Mouse (Mus musculus) hindbrain, postnatal 0 days (tissue): Measurements from ENCODE around the gene Gria4. TPM values are rescaled to one million over a fixed set of nuclear protein-coding genes. Genes with fewer than 3 reads are reported as not detected.

Experiments
- ATAC-seq: fragments of 200-750 bp; cut with Nextera tagmentation; 2 replicates; pipeline ENCODE4 v1.8.0; 2017; ENCODE audit warnings: mild to moderate bottlenecking, moderate TSS enrichment, moderate library complexity
- DNase-seq: peaks from one replicate; pipeline ENCODE4 v3.0.0-alpha.2; 2015; ENCODE audit warnings: low spot score
- H3K27ac ChIP-seq: fragments of 300-500 bp; sonication (generic); 2 replicates; pipeline ENCODE4 v1.5.1; 2014; ENCODE audit warnings: mild to moderate bottlenecking
- H3K27me3 ChIP-seq: fragments of 300-500 bp; sonication (generic); 2 replicates; pipeline ENCODE4 v1.6.1; 2014; ENCODE audit warnings: low read length, mixed read lengths; ENCODE audit not compliant: insufficient read depth
- H3K36me3 ChIP-seq: fragments of 300-500 bp; sonication (generic); 2 replicates; pipeline ENCODE4 v1.6.1; 2014; ENCODE audit warnings: low read length, mixed read lengths; ENCODE audit not compliant: insufficient read depth
- H3K4me1 ChIP-seq: fragments of 300-500 bp; sonication (generic); 2 replicates; pipeline ENCODE4 v1.6.1; 2014; ENCODE audit warnings: antibody characterized with exemption, low read length, mixed read lengths; ENCODE audit not compliant: insufficient read depth
- H3K4me2 ChIP-seq: fragments of 300-500 bp; sonication (generic); 2 replicates; pipeline ENCODE4 v1.6.1; 2014; ENCODE audit warnings: low read depth, mild to moderate bottlenecking, low read length, moderate library complexity, mixed read lengths
- H3K4me3 ChIP-seq: fragments of 300-500 bp; sonication (generic); 2 replicates; pipeline ENCODE4 v1.5.1; 2014; ENCODE audit warnings: low read length
- H3K9ac ChIP-seq: fragments of 300-500 bp; sonication (generic); replicated peaks from 2 replicates; pipeline ENCODE4 v1.6.1; 2014; ENCODE audit warnings: mild to moderate bottlenecking, low read length, moderate library complexity, mixed read lengths
- H3K9me3 ChIP-seq: fragments of 300-500 bp; sonication (generic); 2 replicates; pipeline ENCODE4 v1.6.1; 2016; ENCODE audit warnings: low read length, mixed read lengths
- CTCF ChIP-seq: IDR thresholded peaks from 2 replicates; pipeline ENCODE4 v1.5.1; 2016; ENCODE audit warnings: antibody characterized with exemption, control low read depth, low read depth
- WGBS: fragments of 180-500 bp; shearing (Covaris S2); extraction: QIAGEN DNeasy Blood & Tissue Kit; methylation state at CpG from one replicate; pipeline ENCODE4 v1.1.7; 2014; 5-methylcytosine and 5-hydroxymethylcytosine counted together
- polyA plus RNA-seq: library from polyadenylated mRNA; unstranded; fragments of >200 nt; fragmentation: Nextera tagmentation; extraction: Ambion mirVana; gene quantifications from 2 replicates; pipeline ENCODE4 v1.2.1, GENCODE M21; 2015
- total RNA-seq: library from RNA; depleted of rRNA; stranded (reverse); fragments of >200 nt; gene quantifications from 2 replicates; pipeline ENCODE4 v1.2.3, GENCODE M21; 2014

The Gria4 gene
- total and polyA plus RNA-seq, 2 experiments from 2014 or later, result 38.6 to 94.6 TPM

GRCm38 (mm10) chr9:4665691-4666090, 130.3 kb downstream of the Gria4 start:
- Histone ChIP-seq H3K9ac (no peak overlapping the region), H3K4me2 (no peak overlapping the region), H3K27me3 (no peaks in the 10 kb centered on the region), H3K4me3 (no peak overlapping the region), H3K27ac (no peak overlapping the region), H3K9me3 (no peaks in the 10 kb centered on the region), H3K36me3 (no peaks in the 10 kb centered on the region), H3K4me1 (no peaks in the 10 kb centered on the region)
- 90% methylated on average over 2 of the region's 2 CpGs for WGBS
- no peak for ATAC-seq
- no peak for DNase-seq
- no peak for TF ChIP-seq CTCF

GRCm38 (mm10) chr9:4662421-4662820, 133.6 kb downstream of the Gria4 start:
- H3K36me3 ChIP-seq, result no peaks in the 10 kb centered on the region
- H3K9ac ChIP-seq, result no peak overlapping the region
- H3K4me3 ChIP-seq, result no peak overlapping the region
- no peak overlapping the region for H3K4me2 ChIP-seq
- H3K27ac ChIP-seq, result no peak overlapping the region
- WGBS, result 88% methylated on average over 1 of the region's 1 CpGs
- DNase-seq (no peak), ATAC-seq (no peak)
- no peaks in the 10 kb centered on the region for H3K4me1 ChIP-seq
- TF ChIP-seq CTCF, result no peak
- no peaks in the 10 kb centered on the region for H3K27me3 ChIP-seq
- H3K9me3 ChIP-seq, result no peaks in the 10 kb centered on the region

- no peaks in the 10 kb centered on the region for H3K9me3 ChIP-seq
- no peak for ATAC-seq
- no peak overlapping the region for H3K9ac ChIP-seq
- H3K4me2 ChIP-seq, result no peak overlapping the region
- no peak overlapping the region for H3K4me3 ChIP-seq
- no peaks in the 10 kb centered on the region for H3K4me1 ChIP-seq
- no peak for TF ChIP-seq CTCF
- H3K27me3 ChIP-seq, result no peaks in the 10 kb centered on the region
- no peak overlapping the region for H3K27ac ChIP-seq
- DNase-seq, result no peak
- H3K36me3 ChIP-seq, result no peaks in the 10 kb centered on the region
Observed at GRCm38 (mm10) chr9:4658951-4659350, 137.1 kb downstream of the Gria4 start.

- Histone ChIP-seq H3K4me1 (no peaks in the 10 kb centered on the region), H3K9ac (no peak overlapping the region), H3K27ac (no peak overlapping the region), H3K4me2 (no peak overlapping the region), H3K27me3 (no peaks in the 10 kb centered on the region), H3K36me3 (no peaks in the 10 kb centered on the region), H3K4me3 (no peak overlapping the region), H3K9me3 (no peaks in the 10 kb centered on the region)
- no peak for DNase-seq
- TF ChIP-seq CTCF, result no peak
- no peak for ATAC-seq
- WGBS, result 74% methylated on average over 1 of the region's 1 CpGs
Observed at GRCm38 (mm10) chr9:4654333-4654732, 141.7 kb downstream of the Gria4 start.

GRCm38 (mm10) chr9:4639192-4639900, 156.7 kb downstream of the Gria4 start:
- Histone ChIP-seq H3K4me2 (no peak overlapping the region), H3K4me1 (no peaks in the 10 kb centered on the region), H3K27ac (no peak overlapping the region), H3K4me3 (no peak overlapping the region), H3K9ac (no peak overlapping the region), H3K9me3 (no peaks in the 10 kb centered on the region), H3K27me3 (no peaks in the 10 kb centered on the region), H3K36me3 (no peaks in the 10 kb centered on the region)
- TF ChIP-seq CTCF, result no peak
- ATAC-seq, result no peak
- WGBS, result 65% methylated on average over 2 of the region's 2 CpGs
- DNase-seq, result no peak

GRCm38 (mm10) chr9:4631910-4632309, 164.1 kb downstream of the Gria4 start:
- Histone ChIP-seq H3K4me1 (no peaks in the 10 kb centered on the region), H3K27me3 (no peaks in the 10 kb centered on the region), H3K4me3 (no peak overlapping the region), H3K9ac (no peak overlapping the region), H3K27ac (no peak overlapping the region), H3K4me2 (no peak overlapping the region), H3K36me3 (no peaks in the 10 kb centered on the region), H3K9me3 (no peaks in the 10 kb centered on the region)
- TF ChIP-seq CTCF, result no peak
- WGBS, result 72% methylated on average over 4 of the region's 4 CpGs
- no peak for DNase-seq
- ATAC-seq, result no peak

GRCm38 (mm10) chr9:4615286-4615685, 180.7 kb downstream of the Gria4 start:
- Histone ChIP-seq H3K9me3 (no peaks in the 10 kb centered on the region), H3K36me3 (no peaks in the 10 kb centered on the region), H3K4me3 (no peak overlapping the region), H3K27ac (no peak overlapping the region), H3K4me2 (no peak overlapping the region), H3K9ac (no peak overlapping the region), H3K27me3 (no peaks in the 10 kb centered on the region), H3K4me1 (no peaks in the 10 kb centered on the region)
- ATAC-seq (no peak), DNase-seq (no peak)
- TF ChIP-seq CTCF, result no peak
